Mouse (Mus musculus): ENCODE data around the gene Chst14.

DNA sequence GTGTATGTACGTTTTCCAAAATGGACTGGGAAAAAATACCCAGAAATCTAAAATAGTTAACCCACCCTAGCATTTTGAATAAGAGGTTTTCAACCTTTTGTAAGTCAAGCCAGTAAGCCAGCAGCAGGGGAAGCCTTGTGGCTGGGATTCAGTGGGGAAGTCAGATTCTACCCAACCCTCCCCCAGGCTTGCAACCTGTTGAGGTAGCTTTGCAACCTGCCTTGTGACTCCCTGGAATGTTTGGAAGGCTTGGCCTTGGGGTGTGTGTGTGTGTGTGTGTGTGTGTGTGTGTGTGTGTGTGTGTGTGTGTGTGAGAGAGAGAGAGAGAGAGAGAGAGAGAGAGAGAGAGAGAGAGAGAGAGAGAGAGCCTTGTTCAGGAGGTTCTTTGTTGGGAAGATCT lies 17.1 kb upstream of the Chst14 start:
- TF ChIP-seq POLR2A (IDR thresholded peaks at IDR 0.05; ENCODE audit: low read depth, low read length) (no peak), MXI1 (IDR thresholded peaks at IDR 0.05; ENCODE audit: low read depth, low read length) (no peak), CTCF (conservative IDR thresholded peaks at IDR 0.05 in 1 of 2, IDR thresholded peaks at IDR 0.05 in 1 of 2; ENCODE audit: low read depth in 2 of 2, low read length in 2 of 2) (no peak)

Data from CH12.LX (cell line).